Mouse (Mus musculus): ENCODE results near the gene Sorbs2. TPM values are rescaled to one million over a fixed set of nuclear protein-coding genes. Genes with fewer than 3 reads are reported as not detected.

Gene Sorbs2
- total RNA-seq, 1 experiment: 2.1 TPM

DNA sequence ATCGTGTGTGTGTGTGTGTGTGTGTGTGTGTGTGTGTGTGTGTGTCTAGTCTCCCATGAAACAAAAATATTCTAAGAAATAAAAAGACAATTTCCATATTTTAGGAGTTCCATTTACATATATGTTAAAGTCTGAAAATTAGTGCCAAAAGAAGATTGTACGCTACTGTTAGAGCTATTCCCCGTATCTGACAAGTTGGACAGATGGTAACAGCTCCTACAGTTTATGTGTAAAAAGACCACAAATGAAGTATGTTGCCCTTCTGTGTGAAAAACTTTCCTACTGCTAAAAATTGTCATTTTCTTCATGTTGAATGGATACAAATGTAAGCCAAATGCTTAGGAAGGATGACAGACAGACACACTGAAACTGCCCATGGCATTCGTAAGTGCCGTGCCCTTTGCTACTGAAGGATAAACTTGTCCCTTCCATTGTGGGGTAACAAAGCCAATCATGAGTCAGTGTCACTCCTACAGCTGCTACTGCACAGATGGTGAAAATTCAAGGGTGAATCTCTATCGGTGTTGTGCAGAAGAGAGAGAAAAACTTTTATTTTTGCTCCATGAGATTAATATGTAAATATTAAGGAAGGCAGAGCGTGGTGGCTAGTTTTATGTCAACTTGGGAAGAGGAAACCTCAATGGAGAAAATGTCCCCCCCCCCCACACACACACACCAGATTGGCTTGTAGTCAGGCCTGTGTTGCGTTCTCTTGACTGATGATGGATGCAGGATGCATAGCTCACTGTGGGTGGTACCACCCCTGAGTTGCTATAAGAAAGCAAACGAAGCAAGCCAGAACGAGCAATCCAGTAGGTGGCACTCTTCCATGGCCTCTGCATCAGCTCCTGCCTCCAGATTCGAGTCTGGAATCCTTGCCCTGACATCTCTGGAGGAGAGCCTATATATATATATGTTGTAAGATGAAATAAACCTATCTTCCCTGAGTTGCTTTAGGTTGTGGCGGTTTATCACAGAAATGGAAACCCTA lies 244.2 kb downstream of the Sorbs2 start:
- peak; percentile 35 for DNase-seq (ENCODE audit: low read depth, low spot score)
- Histone ChIP-seq H3K9ac (ENCODE audit: insufficient read depth, low read depth, low read length, poor library complexity, severe bottlenecking) (no peak overlapping the region), H3K4me1 (ENCODE audit: control insufficient read depth in 2 of 2, insufficient read depth in 2 of 2, low read length in 2 of 2, poor library complexity in 1 of 2) (no peaks in the 10 kb centered on the region), H3K9me3 (ENCODE audit: control insufficient read depth, insufficient read depth, low read depth, low read length) (no peaks in the 10 kb centered on the region), H3K27ac (ENCODE audit: insufficient read depth, low read depth, low read length, poor library complexity, severe bottlenecking) (no peak overlapping the region), H3K4me3 (ENCODE audit: insufficient read depth in 1 of 2, low read depth in 1 of 2, low read length in 2 of 2, poor library complexity in 1 of 2, severe bottlenecking in 1 of 2) (0 out of 4 replicates have a peak overlapping the region, but pooled peaks of 1 of the 2 experiments have one; percentile 40), H3K36me3 (ENCODE audit: control insufficient read depth, insufficient read depth, low read length, poor library complexity, severe bottlenecking) (no peaks in the 10 kb centered on the region)
- in situ Hi-C loops (cut with MboI; ENCODE audit: low sequenced_read_pairs in 2 of 2, unreplicated experiment in 2 of 2): no loop called here
- TF ChIP-seq MAFK (IDR thresholded peaks at IDR 0.05; ENCODE audit: insufficient read depth, low read depth, low read length) (no peak), HCFC1 (IDR thresholded peaks at IDR 0.05; ENCODE audit: borderline replicate concordance, insufficient read depth, low read length) (no peak), ZC3H11A (IDR thresholded peaks at IDR 0.05; ENCODE audit: borderline replicate concordance, low read depth, low read length) (no peak), CHD2 (IDR thresholded peaks at IDR 0.05; ENCODE audit: low read depth, low read length) (no peak), ZNF384 (IDR thresholded peaks at IDR 0.05; ENCODE audit: low read depth, low read length) (no peak)

DNA sequence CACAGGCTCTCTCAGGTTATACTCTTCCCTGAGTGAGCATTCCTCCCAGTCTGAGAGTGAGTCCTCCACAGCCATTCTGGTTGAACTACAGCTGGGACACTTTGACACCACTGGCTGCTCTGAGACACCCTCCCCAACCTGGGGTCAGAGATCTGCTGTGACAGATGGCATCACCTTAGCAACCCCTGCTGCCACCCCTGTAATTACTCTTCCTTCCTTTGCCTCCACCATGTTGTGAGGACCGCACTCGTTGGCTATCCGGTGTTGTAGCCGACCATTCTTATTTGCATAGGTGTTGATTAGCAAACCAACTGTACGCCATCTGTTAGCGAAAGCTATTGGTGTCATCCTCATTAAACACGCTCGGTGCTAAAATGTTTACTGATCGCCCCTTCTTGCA lies 247.9 kb downstream of the Sorbs2 start:
- no peak for DNase-seq (ENCODE audit: low read depth, low spot score)
- Histone ChIP-seq H3K9me3 (ENCODE audit: control insufficient read depth, insufficient read depth, low read depth, low read length) (no peaks in the 10 kb centered on the region), H3K9ac (ENCODE audit: insufficient read depth, low read depth, low read length, poor library complexity, severe bottlenecking) (no peak overlapping the region), H3K4me3 (ENCODE audit: insufficient read depth in 1 of 2, low read depth in 1 of 2, low read length in 2 of 2, poor library complexity in 1 of 2, severe bottlenecking in 1 of 2) (no peak overlapping the region), H3K27ac (ENCODE audit: insufficient read depth, low read depth, low read length, poor library complexity, severe bottlenecking) (no peak overlapping the region), H3K4me1 (ENCODE audit: control insufficient read depth in 2 of 2, insufficient read depth in 2 of 2, low read length in 2 of 2, poor library complexity in 1 of 2) (no peaks in the 10 kb centered on the region), H3K36me3 (ENCODE audit: control insufficient read depth, insufficient read depth, low read length, poor library complexity, severe bottlenecking) (no peaks in the 10 kb centered on the region)
- TF ChIP-seq ZC3H11A (IDR thresholded peaks at IDR 0.05; ENCODE audit: borderline replicate concordance, low read depth, low read length): no peak
- no peak for TF ChIP-seq CHD2 (IDR thresholded peaks at IDR 0.05; ENCODE audit: low read depth, low read length)
- TF ChIP-seq MAFK (IDR thresholded peaks at IDR 0.05; ENCODE audit: insufficient read depth, low read depth, low read length): no peak
- TF ChIP-seq HCFC1 (IDR thresholded peaks at IDR 0.05; ENCODE audit: borderline replicate concordance, insufficient read depth, low read length): no peak
- no peak for TF ChIP-seq ZNF384 (IDR thresholded peaks at IDR 0.05; ENCODE audit: low read depth, low read length)
- in situ Hi-C loops (cut with MboI; ENCODE audit: low sequenced_read_pairs in 2 of 2, unreplicated experiment in 2 of 2): no loop called here

GRCm38 (mm10) chr8:45755972-45756371 lies 248.4 kb downstream of the Sorbs2 start:
- TF ChIP-seq ZC3H11A (IDR thresholded peaks at IDR 0.05; ENCODE audit: borderline replicate concordance, low read depth, low read length): no peak
- no peak for TF ChIP-seq MAFK (IDR thresholded peaks at IDR 0.05; ENCODE audit: insufficient read depth, low read depth, low read length)
- no peak for TF ChIP-seq ZNF384 (IDR thresholded peaks at IDR 0.05; ENCODE audit: low read depth, low read length)
- TF ChIP-seq HCFC1 (IDR thresholded peaks at IDR 0.05; ENCODE audit: borderline replicate concordance, insufficient read depth, low read length): no peak
- TF ChIP-seq CHD2 (IDR thresholded peaks at IDR 0.05; ENCODE audit: low read depth, low read length): no peak
- no peak overlapping the region for H3K9ac ChIP-seq (ENCODE audit: insufficient read depth, low read depth, low read length, poor library complexity, severe bottlenecking)
- in situ Hi-C loops (cut with MboI; ENCODE audit: low sequenced_read_pairs in 2 of 2, unreplicated experiment in 2 of 2): no loop called here
- H3K4me3 ChIP-seq (ENCODE audit: insufficient read depth in 1 of 2, low read depth in 1 of 2, low read length in 2 of 2, poor library complexity in 1 of 2, severe bottlenecking in 1 of 2): no peak overlapping the region
- H3K36me3 ChIP-seq (ENCODE audit: control insufficient read depth, insufficient read depth, low read length, poor library complexity, severe bottlenecking): no peaks in the 10 kb centered on the region
- H3K4me1 ChIP-seq (ENCODE audit: control insufficient read depth in 2 of 2, insufficient read depth in 2 of 2, low read length in 2 of 2, poor library complexity in 1 of 2): no peaks in the 10 kb centered on the region
- no peaks in the 10 kb centered on the region for H3K9me3 ChIP-seq (ENCODE audit: control insufficient read depth, insufficient read depth, low read depth, low read length)
- DNase-seq (ENCODE audit: low read depth, low spot score): no peak
- H3K27ac ChIP-seq (ENCODE audit: insufficient read depth, low read depth, low read length, poor library complexity, severe bottlenecking): no peak overlapping the region

GRCm38 (mm10) chr8:45760622-45761021 lies 253.0 kb downstream of the Sorbs2 start:
- Histone ChIP-seq H3K4me1 (ENCODE audit: control insufficient read depth in 2 of 2, insufficient read depth in 2 of 2, low read length in 2 of 2, poor library complexity in 1 of 2) (no peaks in the 10 kb centered on the region), H3K9ac (ENCODE audit: insufficient read depth, low read depth, low read length, poor library complexity, severe bottlenecking) (no peak overlapping the region), H3K9me3 (ENCODE audit: control insufficient read depth, insufficient read depth, low read depth, low read length) (no peaks in the 10 kb centered on the region), H3K36me3 (ENCODE audit: control insufficient read depth, insufficient read depth, low read length, poor library complexity, severe bottlenecking) (no peaks in the 10 kb centered on the region), H3K4me3 (ENCODE audit: insufficient read depth in 1 of 2, low read depth in 1 of 2, low read length in 2 of 2, poor library complexity in 1 of 2, severe bottlenecking in 1 of 2) (no peak overlapping the region), H3K27ac (ENCODE audit: insufficient read depth, low read depth, low read length, poor library complexity, severe bottlenecking) (no peak overlapping the region)
- TF ChIP-seq HCFC1 (IDR thresholded peaks at IDR 0.05; ENCODE audit: borderline replicate concordance, insufficient read depth, low read length) (no peak), CHD2 (IDR thresholded peaks at IDR 0.05; ENCODE audit: low read depth, low read length) (no peak), ZC3H11A (IDR thresholded peaks at IDR 0.05; ENCODE audit: borderline replicate concordance, low read depth, low read length) (no peak), ZNF384 (IDR thresholded peaks at IDR 0.05; ENCODE audit: low read depth, low read length) (no peak), MAFK (IDR thresholded peaks at IDR 0.05; ENCODE audit: insufficient read depth, low read depth, low read length) (no peak)
- in situ Hi-C loops (cut with MboI; ENCODE audit: low sequenced_read_pairs in 2 of 2, unreplicated experiment in 2 of 2): no loop called here
- no peak for DNase-seq (ENCODE audit: low read depth, low spot score)

All from ES-E14 (cell line).